Mouse (Mus musculus): ENCODE results near the gene Narfl. TPM values are rescaled to one million over a fixed set of nuclear protein-coding genes. Genes with fewer than 3 reads are reported as not detected.
"Not testable (repeated sequence)": the region's sequence is repeated elsewhere in the genome, so short reads cannot be mapped to it uniquely, and the experiment has no call there.

Gene Narfl
- polyA plus RNA-seq, 1 experiment from 2014 or later, result 25.7 TPM

DNA sequence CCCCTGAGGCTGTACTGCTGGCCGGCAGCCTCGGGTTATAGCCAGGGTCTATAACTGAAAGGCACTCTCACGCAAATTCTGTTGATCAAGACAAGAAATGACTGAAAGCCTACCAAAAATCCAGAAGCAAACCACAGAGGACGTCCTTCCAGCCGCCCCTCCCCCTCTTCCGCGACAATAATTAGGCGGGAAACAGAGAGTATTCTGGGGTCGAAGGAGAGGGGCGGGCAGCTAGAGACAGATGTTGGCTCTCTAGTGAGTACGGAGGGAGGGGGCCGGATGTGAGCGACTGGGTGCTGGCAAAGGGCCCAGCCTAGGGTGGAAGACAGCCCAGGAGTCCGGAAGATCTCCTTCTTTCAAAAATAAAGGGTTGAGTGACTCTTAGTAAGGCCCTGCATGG lies 19.0 kb downstream of the Narfl start, which contains the start of gene Fam173a:
TSS of gene Fam173a (minus strand) at position 287 of the 400 bp plus-strand sequence.
- Histone ChIP-seq H3K9me3 (no peaks in the 10 kb centered on the region), H3K36me3 (peaks cover 20% of the 10 kb centered on the region), H3K4me1 (peaks cover 53% of the 10 kb centered on the region), H3K9ac (peak within 1 kb of the TSS; percentile 81), H3K4me2 (replicated peaks) (peak within 1 kb of the TSS; percentile 92), H3K27me3 (no peaks in the 10 kb centered on the region), H3K27ac (peak within 1 kb of the TSS; percentile 91), H3K4me3 (peak within 1 kb of the TSS; percentile 87)
- ATAC-seq (ENCODE audit: low FRiP score, low read depth), result peak; percentile 51
- 0% methylated on average over 14 of the region's 14 CpGs for WGBS

DNA sequence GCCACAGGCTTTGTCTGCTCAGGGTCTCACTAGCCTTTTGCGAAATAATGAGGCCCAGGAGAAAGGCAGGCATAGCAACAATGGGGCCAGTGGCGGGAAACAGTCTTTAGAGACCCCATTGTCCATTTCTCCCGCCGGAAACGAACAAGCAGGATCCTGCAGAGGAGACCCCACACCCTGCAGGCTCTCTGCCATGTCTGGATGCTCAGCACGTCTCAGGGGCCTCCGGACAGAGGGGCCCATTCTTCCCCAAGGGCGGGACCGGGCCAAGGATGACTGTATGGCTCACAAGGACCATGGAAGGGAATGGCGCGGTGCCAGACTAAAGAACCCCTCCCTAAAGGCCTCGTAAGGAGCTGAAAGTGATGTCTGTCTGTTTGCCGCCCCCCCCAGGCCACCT lies 20.6 kb downstream of the Narfl start:
- H3K36me3 ChIP-seq, result peaks cover 8% of the 10 kb centered on the region
- no peak overlapping the region for H3K27ac ChIP-seq
- no peak overlapping the region for H3K4me2 ChIP-seq (replicated peaks)
- no peaks in the 10 kb centered on the region for H3K9me3 ChIP-seq
- ATAC-seq (ENCODE audit: low FRiP score, low read depth), result no peak
- 82% methylated on average over 13 of the region's 13 CpGs for WGBS
- no peak overlapping the region for H3K4me3 ChIP-seq
- no peak overlapping the region for H3K9ac ChIP-seq
- H3K4me1 ChIP-seq, result peaks cover 54% of the 10 kb centered on the region
- H3K27me3 ChIP-seq, result no peaks in the 10 kb centered on the region

DNA sequence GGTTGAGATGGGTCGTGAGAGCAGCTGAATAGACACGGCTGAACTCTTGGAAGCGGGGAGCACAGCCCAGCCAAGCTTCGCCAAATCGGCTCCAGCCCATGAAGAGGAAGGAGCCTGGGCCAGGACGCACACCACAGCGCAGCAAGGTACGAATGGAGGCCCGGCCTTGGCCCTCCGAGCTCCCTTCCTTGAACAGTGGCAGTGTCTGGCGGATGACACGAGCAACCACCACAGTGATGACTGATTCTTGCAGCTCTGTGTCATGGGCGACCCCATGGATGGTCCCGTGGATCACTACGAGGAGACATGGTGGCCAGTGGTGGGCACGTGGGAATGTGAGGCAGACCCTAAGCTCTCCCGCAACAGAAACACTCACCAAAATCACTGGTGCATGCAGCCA lies 21.4 kb downstream of the Narfl start:
- H3K9ac ChIP-seq, result peak overlapping the region; percentile 81; the same call in 1 of the 2 replicates
- H3K27me3 ChIP-seq, result no peaks in the 10 kb centered on the region
- H3K4me2 ChIP-seq (replicated peaks), result peak overlapping the region; percentile 91
- 82% methylated on average over 17 of the region's 17 CpGs for WGBS
- ATAC-seq (ENCODE audit: low FRiP score, low read depth), result no peak
- 0 out of 2 replicates have a peak overlapping the region, but pooled peaks have one; percentile 77 for H3K4me3 ChIP-seq
- H3K36me3 ChIP-seq, result no peaks in the 10 kb centered on the region; the same call in 1 of the 2 replicates
- no peak overlapping the region for H3K27ac ChIP-seq
- peaks cover 54% of the 10 kb centered on the region for H3K4me1 ChIP-seq
- H3K9me3 ChIP-seq, result no peaks in the 10 kb centered on the region

DNA sequence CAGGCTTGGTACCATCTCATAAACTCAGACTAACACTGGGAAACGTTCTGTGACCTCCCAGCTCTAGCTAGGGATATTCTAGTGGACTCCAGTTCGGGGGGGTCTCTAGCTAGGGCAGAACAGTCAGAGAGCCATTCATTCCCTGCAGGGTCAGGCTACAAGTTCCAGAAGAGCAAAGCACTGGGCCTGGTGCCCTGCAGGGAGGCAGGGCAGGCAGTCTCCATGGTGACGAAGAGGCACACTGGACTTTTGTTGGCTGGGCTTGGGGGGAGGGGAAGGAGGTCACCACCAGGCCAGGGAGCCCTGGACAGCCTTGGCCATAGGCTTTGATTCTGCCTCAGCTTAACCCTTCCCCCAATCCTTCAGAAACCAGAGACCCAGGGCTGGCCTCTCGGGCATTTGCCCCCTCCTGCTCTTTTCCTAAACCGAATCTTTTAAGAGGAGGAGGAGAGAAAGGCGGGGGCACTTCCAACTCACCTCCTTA lies 22.1 kb downstream of the Narfl start, which contains the start of gene AC134908.4:
TSS of gene AC134908.4 (minus strand) at position 51 of the 484 bp plus-strand sequence.
- peak within 1 kb of the TSS; percentile 91 for H3K4me2 ChIP-seq (replicated peaks)
- H3K9ac ChIP-seq, result peak within 1 kb of the TSS; percentile 81
- H3K36me3 ChIP-seq, result no peaks in the 10 kb centered on the region
- 0 out of 2 replicates have a peak within 1 kb of the TSS, but pooled peaks have one; percentile 17 for H3K27ac ChIP-seq
- no peaks in the 10 kb centered on the region for H3K27me3 ChIP-seq
- ATAC-seq (ENCODE audit: low FRiP score, low read depth), result no peak
- H3K4me1 ChIP-seq, result peaks cover 51% of the 10 kb centered on the region
- WGBS, result 8% methylated on average over 6 of the region's 6 CpGs
- H3K4me3 ChIP-seq, result peak within 1 kb of the TSS; percentile 77
- no peaks in the 10 kb centered on the region for H3K9me3 ChIP-seq

DNA sequence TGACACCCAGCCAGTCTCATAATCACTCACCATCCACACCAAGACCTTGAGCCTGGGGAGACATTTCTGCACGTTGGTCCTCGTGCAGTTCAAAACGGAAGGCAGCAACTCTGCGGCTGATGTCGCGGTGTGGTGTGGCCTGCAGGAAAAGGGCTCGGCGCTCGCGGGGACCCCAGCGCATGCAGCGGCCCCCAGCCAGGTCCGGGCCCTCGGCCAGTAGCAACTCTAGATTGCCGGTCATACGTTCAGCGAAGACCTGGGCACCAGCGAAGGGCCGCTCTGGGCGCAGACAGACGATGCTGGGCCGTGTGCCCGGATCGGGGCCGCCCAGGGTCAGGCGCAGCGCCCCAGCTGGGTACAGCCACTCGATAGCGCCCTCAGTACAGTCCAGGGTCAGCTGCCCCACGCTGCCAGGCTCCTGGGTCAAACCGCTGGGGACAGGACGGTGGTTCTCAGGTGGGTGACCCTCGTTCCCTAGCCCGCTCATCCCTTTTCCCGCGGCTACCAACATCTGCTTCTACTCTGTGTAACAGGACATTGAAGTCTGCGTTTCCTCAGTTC lies 22.7 kb downstream of the Narfl start:
- Histone ChIP-seq H3K36me3 (no peaks in the 10 kb centered on the region), H3K9me3 (no peaks in the 10 kb centered on the region), H3K4me1 (peaks cover 45% of the 10 kb centered on the region), H3K27ac (peak overlapping the region; percentile 17; the same call in 1 of the 2 replicates), H3K9ac (peak overlapping the region; percentile 81), H3K4me2 (replicated peaks) (peak overlapping the region; percentile 91), H3K4me3 (peak overlapping the region; percentile 77), H3K27me3 (peaks cover 1% of the 10 kb centered on the region; the same call in 1 of the 2 replicates)
- WGBS, result under 1% methylated on average over 37 of the region's 37 CpGs
- 0 out of 2 replicates have a peak, but pooled peaks have one; percentile 3 for ATAC-seq (ENCODE audit: low FRiP score, low read depth)

DNA sequence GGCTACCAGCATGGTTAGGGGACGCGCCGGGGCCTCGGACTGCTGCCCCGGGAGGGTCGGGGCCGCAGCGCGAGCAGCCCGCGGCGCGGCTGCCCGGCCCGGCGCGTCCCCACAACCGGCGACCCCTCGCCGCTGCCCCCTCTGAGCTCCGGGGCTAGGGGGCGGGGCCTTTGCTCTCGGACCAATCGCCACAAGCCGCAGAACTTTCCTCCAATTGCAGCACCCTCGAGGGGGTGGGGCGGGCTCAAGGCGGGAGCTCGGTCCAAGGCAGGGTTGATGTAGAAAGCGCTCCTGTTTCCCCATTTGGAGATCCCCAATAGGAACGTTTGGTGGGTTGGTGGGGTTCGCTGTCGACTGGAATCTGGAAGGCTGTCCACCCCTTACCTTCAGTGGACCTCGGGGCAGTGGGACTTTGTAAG lies 23.4 kb downstream of the Narfl start, which contains the start of gene Metrn:
TSS of gene Metrn (minus strand) at position 186 of the 419 bp plus-strand sequence.
- Histone ChIP-seq H3K4me1 (peaks cover 39% of the 10 kb centered on the region), H3K4me2 (replicated peaks) (peak within 1 kb of the TSS; percentile 91), H3K9me3 (no peaks in the 10 kb centered on the region), H3K9ac (peak within 1 kb of the TSS; percentile 81), H3K27ac (peak within 1 kb of the TSS; percentile 17; the same call in 1 of the 2 replicates), H3K27me3 (peaks cover 5% of the 10 kb centered on the region; the same call in 1 of the 2 replicates), H3K36me3 (no peaks in the 10 kb centered on the region), H3K4me3 (peak within 1 kb of the TSS; percentile 77)
- under 1% methylated on average over 35 of the region's 35 CpGs for WGBS
- ATAC-seq (ENCODE audit: low FRiP score, low read depth), result peak; percentile 85

DNA sequence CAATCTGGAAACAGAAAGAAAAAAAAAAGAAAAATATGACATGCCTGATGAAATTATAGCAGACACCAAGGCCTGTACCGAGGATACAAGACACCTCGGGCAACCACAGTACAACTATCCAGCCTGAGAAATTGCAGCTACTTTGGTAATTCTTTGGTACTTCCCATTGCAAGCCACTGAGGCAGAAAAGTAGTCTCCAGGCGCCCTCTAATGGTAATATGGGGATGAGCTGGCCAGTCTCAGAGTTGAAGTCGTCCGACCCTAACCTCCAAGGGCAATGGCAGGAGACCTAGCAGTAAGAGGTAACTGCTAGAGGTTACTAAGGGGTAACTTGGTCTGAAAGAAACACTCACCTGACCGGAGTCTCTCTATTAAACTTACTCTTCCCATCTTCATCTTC lies 27.5 kb downstream of the Narfl start:
- Histone ChIP-seq H3K36me3 (no peaks in the 10 kb centered on the region), H3K4me3 (no peak overlapping the region), H3K4me2 (replicated peaks) (no peak overlapping the region), H3K27ac (no peak overlapping the region), H3K9me3 (no peaks in the 10 kb centered on the region), H3K4me1 (peaks cover 14% of the 10 kb centered on the region), H3K9ac (no peak overlapping the region), H3K27me3 (peaks cover 24% of the 10 kb centered on the region)
- 10% methylated on average over 6 of the region's 6 CpGs for WGBS
- no peak for ATAC-seq (ENCODE audit: low FRiP score, low read depth)

DNA sequence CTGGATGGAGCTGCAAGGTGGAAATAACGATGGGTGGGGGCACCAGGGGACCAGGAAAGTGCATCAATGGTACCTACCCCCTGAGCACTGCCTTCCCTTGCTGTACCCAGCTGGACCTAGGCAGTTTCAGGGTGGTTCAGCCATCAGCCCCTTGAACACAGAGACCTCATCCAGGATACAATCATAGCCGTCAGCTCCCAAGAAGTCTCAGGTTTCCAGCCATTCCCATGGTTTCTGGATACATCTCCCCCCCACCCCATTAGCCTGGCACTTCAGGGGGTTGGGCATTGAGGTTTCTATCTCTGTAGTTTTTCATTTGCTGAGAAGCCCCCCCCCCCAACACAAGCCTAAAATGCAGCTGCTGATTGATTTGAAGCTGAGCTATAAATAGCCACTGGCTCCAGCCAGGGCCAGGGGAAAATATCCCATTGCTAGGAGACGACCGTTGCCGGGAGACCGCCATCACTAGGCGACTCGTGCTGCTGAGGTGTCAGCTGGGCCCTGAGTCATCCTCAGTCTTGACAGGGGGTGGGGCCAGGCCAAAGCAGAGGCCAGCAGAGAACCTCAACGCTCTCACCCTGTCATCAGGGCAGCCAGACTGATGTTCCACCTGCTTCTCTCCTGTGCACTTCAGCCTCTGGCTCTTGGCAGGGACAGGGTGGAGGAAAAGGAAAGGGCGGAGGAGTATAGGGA lies 29.4 kb downstream of the Narfl start:
- Histone ChIP-seq H3K27me3 (peaks cover 38% of the 10 kb centered on the region), H3K4me3 (no peak overlapping the region), H3K9me3 (no peaks in the 10 kb centered on the region), H3K36me3 (no peaks in the 10 kb centered on the region), H3K4me2 (replicated peaks) (no peak overlapping the region), H3K4me1 (peaks cover 2% of the 10 kb centered on the region; the same call in 1 of the 2 replicates), H3K9ac (peak overlapping the region; percentile 50; the same call in 1 of the 2 replicates), H3K27ac (no peak overlapping the region)
- WGBS, result 11% methylated on average over 10 of the region's 10 CpGs
- ATAC-seq (ENCODE audit: low FRiP score, low read depth), result no peak

DNA sequence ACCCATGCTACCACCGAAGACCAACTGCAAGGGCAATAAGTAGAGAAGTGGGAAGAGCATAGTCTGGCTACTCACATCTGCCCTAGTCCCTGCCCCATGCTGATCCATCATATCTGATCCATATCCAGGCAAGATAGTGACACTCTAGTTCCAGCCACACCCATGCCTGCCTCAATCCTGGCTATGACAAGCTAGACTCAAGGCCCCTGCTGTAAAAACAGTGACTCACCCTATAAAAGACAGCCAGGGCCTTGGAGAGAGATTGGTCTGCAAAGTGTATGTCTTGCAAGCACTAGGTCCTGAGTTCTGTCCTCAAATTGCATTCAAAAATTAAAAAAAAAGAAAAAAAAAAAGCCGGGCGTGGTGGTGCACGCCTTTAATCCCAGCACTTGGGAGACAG lies 32.9 kb downstream of the Narfl start:
- no peaks in the 10 kb centered on the region for H3K36me3 ChIP-seq
- peaks cover 12% of the 10 kb centered on the region for H3K4me1 ChIP-seq
- no peak for ATAC-seq (ENCODE audit: low FRiP score, low read depth)
- 76% methylated on average over 4 of the region's 4 CpGs for WGBS
- H3K27ac ChIP-seq, result no peak overlapping the region
- H3K9ac ChIP-seq, result no peak overlapping the region
- H3K4me2 ChIP-seq (replicated peaks), result no peak overlapping the region
- no peak overlapping the region for H3K4me3 ChIP-seq
- H3K27me3 ChIP-seq, result peaks cover 69% of the 10 kb centered on the region
- H3K9me3 ChIP-seq, result no peaks in the 10 kb centered on the region

DNA sequence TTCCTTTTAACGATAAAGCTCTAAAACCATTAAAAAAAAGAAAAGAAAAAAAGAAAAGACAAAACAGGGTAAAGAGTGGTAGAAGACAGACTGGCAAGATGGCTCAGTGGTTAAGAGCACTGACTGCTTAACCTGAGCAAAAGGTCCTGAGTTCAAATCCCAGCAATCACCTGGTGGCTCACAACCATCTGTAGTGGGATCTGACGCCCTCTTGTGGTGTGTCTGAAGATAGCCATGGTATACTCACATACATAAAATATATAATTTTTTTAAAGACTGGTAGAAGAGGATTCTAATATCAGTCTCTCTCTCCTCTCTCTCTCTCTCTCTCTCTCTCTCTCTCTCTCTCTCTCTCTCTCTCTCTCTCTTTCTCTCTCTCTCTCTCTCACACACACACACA lies 33.9 kb downstream of the Narfl start:
- 38% methylated on average over 2 of the region's 2 CpGs for WGBS
- H3K27me3 ChIP-seq, result peaks cover 72% of the 10 kb centered on the region
- H3K36me3 ChIP-seq, result not testable (repeated sequence)

DNA sequence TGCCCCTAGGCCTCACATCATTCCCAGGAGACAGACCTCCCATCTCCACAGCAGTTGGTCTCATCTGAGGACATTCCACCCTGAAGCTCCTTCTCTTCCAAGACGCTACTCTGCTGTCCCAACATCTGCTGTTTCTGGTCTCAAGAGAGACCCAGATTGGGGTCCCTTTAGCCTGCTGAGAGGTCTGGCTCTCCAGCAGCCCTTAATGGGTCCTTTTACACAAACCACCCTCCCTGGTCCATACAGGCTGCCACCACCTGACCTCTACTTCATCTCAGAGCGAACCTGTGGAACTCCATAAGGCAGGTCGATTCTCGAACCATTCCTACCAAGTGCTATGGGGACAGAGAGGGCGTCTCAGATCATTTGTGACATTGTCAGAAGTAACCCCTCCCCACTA lies 34.5 kb downstream of the Narfl start:
- Histone ChIP-seq H3K9me3 (no peaks in the 10 kb centered on the region), H3K9ac (no peak overlapping the region), H3K27ac (no peak overlapping the region), H3K27me3 (peaks cover 72% of the 10 kb centered on the region), H3K4me1 (peaks cover 9% of the 10 kb centered on the region), H3K4me3 (peak overlapping the region; percentile 66), H3K4me2 (replicated peaks) (peak overlapping the region; percentile 97), H3K36me3 (no peaks in the 10 kb centered on the region)
- ATAC-seq (ENCODE audit: low FRiP score, low read depth), result no peak
- 35% methylated on average over 5 of the region's 5 CpGs for WGBS

More for the DNA sequence above, 33.9 kb downstream of the Narfl start:
- not testable (repeated sequence) for H3K4me2 ChIP-seq (replicated peaks); H3K4me3 ChIP-seq; H3K27ac ChIP-seq; ATAC-seq (ENCODE audit: low FRiP score, low read depth); H3K9ac ChIP-seq; H3K9me3 ChIP-seq
- peaks cover 12% of the 10 kb centered on the region for H3K4me1 ChIP-seq
